Mouse (Mus musculus) thymus, adult 2 months (tissue): ENCODE measurements at regions not wholly inside any gene's neighbourhood (a gene's known extent, or its start where the extent isn't known, plus 50 kb on each side); places are given as distances from the start of the nearest gene placed in this dataset.

Experiments used
- DNase-seq: peaks from one replicate; pipeline ENCODE4 v3.0.0; 2021
- H3K27ac ChIP-seq: fragments of 200-500 bp; 2 replicates; pipeline ENCODE4 v1.5.1; 2012; ENCODE audit warnings: low read length, control low read depth; ENCODE audit not compliant: control insufficient read depth, insufficient read depth
- H3K27me3 ChIP-seq: fragments of 200-500 bp; 2 replicates; pipeline ENCODE4 v1.6.1; 2012; ENCODE audit warnings: mild to moderate bottlenecking, low read length, moderate library complexity, mixed read lengths; ENCODE audit not compliant: control insufficient read depth, insufficient read depth
- H3K36me3 ChIP-seq: fragments of 200-500 bp; 2 replicates; pipeline ENCODE4 v1.6.1; 2012; ENCODE audit warnings: mild to moderate bottlenecking, low read length, moderate library complexity; ENCODE audit not compliant: control insufficient read depth, insufficient read depth
- H3K4me1 ChIP-seq: fragments of 200-500 bp; replicated peaks from 2 replicates; pipeline ENCODE4 v1.6.1; 2012; ENCODE audit warnings: low read length; ENCODE audit not compliant: control insufficient read depth, insufficient read depth
- H3K4me3 ChIP-seq: fragments of 200-500 bp; 2 replicates; pipeline ENCODE4 v1.5.1; 2012; ENCODE audit warnings: mild to moderate bottlenecking, low read length, control low read depth, moderate library complexity; ENCODE audit not compliant: control insufficient read depth, insufficient read depth
- CTCF ChIP-seq: fragments of 200-500 bp; IDR thresholded peaks from 2 replicates; pipeline ENCODE4 v1.5.1; 2012; ENCODE audit warnings: mild to moderate bottlenecking, control low read depth, low read length, moderate library complexity, borderline replicate concordance; ENCODE audit not compliant: control insufficient read depth, poor library complexity, insufficient read depth; ENCODE audit errors: extremely low read depth
- POLR2A ChIP-seq: fragments of 200-500 bp; IDR thresholded peaks from 2 replicates; pipeline ENCODE4 v1.6.1; 2012; ENCODE audit warnings: mild to moderate bottlenecking, low read length, control low read depth, moderate library complexity; ENCODE audit not compliant: control insufficient read depth, poor library complexity, insufficient read depth; ENCODE audit errors: extremely low read depth
- WGBS: fragments of 180-500 bp; shearing (Covaris S2); methylation state at CpG from one replicate; pipeline ENCODE4 v1.1.7; 2018; 5-methylcytosine and 5-hydroxymethylcytosine counted together

DNA sequence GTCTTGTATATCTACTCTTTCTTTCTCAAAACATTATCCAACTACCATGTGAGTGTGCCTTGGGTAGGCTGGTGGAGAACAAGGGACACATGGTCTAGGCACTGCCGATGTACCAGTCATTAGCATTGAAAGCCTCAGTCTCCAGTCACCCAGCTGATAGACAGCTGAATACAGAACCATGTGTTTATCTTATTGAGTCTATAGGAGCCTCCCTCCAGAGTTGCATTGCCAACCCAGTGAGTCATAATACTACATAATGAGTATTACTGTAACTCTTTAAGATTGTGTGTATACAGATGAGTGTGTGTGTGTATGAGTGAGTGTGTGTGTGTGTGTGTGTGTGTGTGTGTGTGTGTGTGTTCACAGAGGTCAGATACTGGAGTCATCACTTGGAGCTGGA lies 110.9 kb upstream of the Ralgapa2 start:
- DNase-seq: no peak
- WGBS: 98% methylated on average over 1 of the region's 1 CpGs
- Histone ChIP-seq H3K27ac (no peak overlapping the region), H3K4me1 (no peaks in the 10 kb centered on the region), H3K27me3 (no peaks in the 10 kb centered on the region), H3K4me3 (no peak overlapping the region), H3K36me3 (no peaks in the 10 kb centered on the region)
- TF ChIP-seq POLR2A: no peak
- TF ChIP-seq CTCF: no peak

- H3K27me3 ChIP-seq: no peaks in the 10 kb centered on the region
- 52% methylated on average over 5 of the region's 5 CpGs for WGBS
- H3K4me3 ChIP-seq: no peak overlapping the region
- no peak overlapping the region for H3K27ac ChIP-seq
- H3K4me1 ChIP-seq: no peaks in the 10 kb centered on the region
- no peak for DNase-seq
- H3K36me3 ChIP-seq: no peaks in the 10 kb centered on the region
- TF ChIP-seq CTCF (no peak), POLR2A (no peak)
Measured at GRCm38 (mm10) chr2:146624207-146624606, 112.1 kb upstream of the Ralgapa2 start.

DNA sequence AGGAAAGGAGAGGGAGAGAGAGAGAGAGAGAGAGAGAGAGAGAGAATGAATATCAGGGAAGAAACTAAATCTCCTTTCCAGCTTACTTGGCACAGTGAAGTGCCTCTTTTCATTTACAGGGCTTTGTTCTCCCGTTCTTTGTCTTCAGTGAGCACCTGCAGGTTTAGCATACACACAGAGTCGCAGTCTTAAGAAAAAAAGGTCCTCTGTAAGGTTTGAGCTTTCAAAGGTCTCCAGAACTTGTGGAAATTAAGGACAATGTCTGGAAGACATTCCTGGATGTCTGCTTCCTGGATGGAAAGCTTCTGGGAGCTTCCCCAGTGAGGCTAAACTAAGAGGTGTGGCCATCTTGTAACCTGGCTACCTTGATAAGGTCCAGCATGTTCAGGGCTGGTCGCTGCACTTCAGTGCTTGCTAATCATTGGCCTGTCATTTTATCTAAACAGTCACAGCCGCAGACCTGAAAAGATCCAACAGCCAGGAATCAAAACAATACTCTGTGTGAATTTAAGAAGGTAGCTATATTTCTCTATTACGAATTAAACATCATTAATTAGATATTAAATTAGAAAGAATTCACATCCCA lies 113.1 kb upstream of the Ralgapa2 start:
- H3K4me3 ChIP-seq: no peak overlapping the region
- DNase-seq: no peak
- TF ChIP-seq CTCF: no peak
- TF ChIP-seq POLR2A: no peak
- H3K4me1 ChIP-seq: no peaks in the 10 kb centered on the region
- WGBS: 72% methylated on average over 5 of the region's 5 CpGs
- H3K27me3 ChIP-seq: no peaks in the 10 kb centered on the region
- H3K27ac ChIP-seq: no peak overlapping the region
- no peaks in the 10 kb centered on the region for H3K36me3 ChIP-seq

GRCm38 (mm10) chr2:146626531-146626930 lies 114.4 kb upstream of the Ralgapa2 start:
- no peak overlapping the region for H3K27ac ChIP-seq
- 68% methylated on average over 1 of the region's 1 CpGs for WGBS
- no peaks in the 10 kb centered on the region for H3K4me1 ChIP-seq
- no peak overlapping the region for H3K4me3 ChIP-seq
- no peaks in the 10 kb centered on the region for H3K27me3 ChIP-seq
- TF ChIP-seq CTCF: no peak
- no peak for TF ChIP-seq POLR2A
- no peaks in the 10 kb centered on the region for H3K36me3 ChIP-seq
- DNase-seq: no peak

DNA sequence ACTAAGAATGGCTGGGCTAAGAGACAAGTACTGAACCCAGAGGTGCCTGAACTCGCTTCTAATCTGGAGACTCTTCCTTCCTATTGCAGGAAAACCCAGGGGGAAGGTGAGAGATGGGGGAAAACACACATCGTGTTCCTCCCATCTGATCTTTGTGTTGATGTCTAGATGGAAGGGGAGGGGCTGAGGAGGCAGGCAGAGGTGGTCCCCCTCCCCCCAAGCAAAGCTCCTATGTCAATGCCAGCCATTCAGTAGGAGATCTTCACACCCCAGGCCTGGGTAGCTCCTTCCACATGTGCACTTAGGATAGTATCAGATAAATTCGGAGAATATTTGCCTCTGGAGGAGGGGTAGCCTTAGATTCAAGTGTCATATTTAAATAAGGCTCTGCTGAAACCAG lies 118.0 kb upstream of the Ralgapa2 start:
- Histone ChIP-seq H3K27ac (no peak overlapping the region), H3K36me3 (no peaks in the 10 kb centered on the region), H3K27me3 (no peaks in the 10 kb centered on the region), H3K4me3 (no peak overlapping the region), H3K4me1 (no peaks in the 10 kb centered on the region)
- TF ChIP-seq CTCF: no peak
- TF ChIP-seq POLR2A: no peak
- DNase-seq: no peak
- WGBS: 70% methylated on average over 3 of the region's 3 CpGs

DNA sequence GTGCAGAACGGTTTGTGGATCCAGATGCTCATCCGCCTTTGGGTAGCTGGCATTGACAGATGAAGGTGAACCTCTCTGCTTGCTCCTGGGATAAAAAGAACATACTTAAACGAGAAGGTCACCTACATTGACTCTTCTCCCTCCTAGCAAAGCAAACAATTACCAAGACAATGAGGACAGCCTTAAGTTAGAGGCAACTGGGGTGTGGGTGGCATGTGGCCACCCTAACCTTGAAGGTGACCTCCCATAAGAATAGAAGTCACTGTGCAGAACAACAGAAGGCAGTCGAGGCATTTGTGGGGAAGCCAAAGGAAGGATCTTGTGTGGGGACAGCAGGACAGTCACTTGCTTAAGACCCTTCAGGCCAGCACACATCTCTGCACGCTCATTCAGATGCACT lies 119.0 kb upstream of the Ralgapa2 start:
- TF ChIP-seq CTCF: no peak
- TF ChIP-seq POLR2A: no peak
- no peaks in the 10 kb centered on the region for H3K27me3 ChIP-seq
- WGBS: 80% methylated on average over 5 of the region's 5 CpGs
- DNase-seq: no peak
- H3K4me3 ChIP-seq: no peak overlapping the region
- H3K4me1 ChIP-seq: no peaks in the 10 kb centered on the region
- no peaks in the 10 kb centered on the region for H3K36me3 ChIP-seq
- no peak overlapping the region for H3K27ac ChIP-seq

GRCm38 (mm10) chr2:146633329-146634070 lies 121.4 kb upstream of the Ralgapa2 start:
- WGBS: 51% methylated on average over 16 of the region's 16 CpGs
- no peaks in the 10 kb centered on the region for H3K4me1 ChIP-seq
- no peak overlapping the region for H3K4me3 ChIP-seq
- H3K27me3 ChIP-seq: no peaks in the 10 kb centered on the region
- H3K27ac ChIP-seq: no peak overlapping the region
- no peak for TF ChIP-seq POLR2A
- TF ChIP-seq CTCF: no peak
- peak; percentile 57 for DNase-seq
- no peaks in the 10 kb centered on the region for H3K36me3 ChIP-seq
